Mouse (Mus musculus) lung, postnatal 36 days (tissue): ENCODE measurements around the gene Krtap5-4.
"Not testable (repeated sequence)": the region's sequence is repeated elsewhere in the genome, so short reads cannot be mapped to it uniquely, and the experiment has no call there.

Source experiments
- DNase-seq: peaks from one replicate; pipeline ENCODE4 v3.0.0; 2022; ENCODE audit warnings: mixed read lengths

Gene Krtap5-4

DNA sequence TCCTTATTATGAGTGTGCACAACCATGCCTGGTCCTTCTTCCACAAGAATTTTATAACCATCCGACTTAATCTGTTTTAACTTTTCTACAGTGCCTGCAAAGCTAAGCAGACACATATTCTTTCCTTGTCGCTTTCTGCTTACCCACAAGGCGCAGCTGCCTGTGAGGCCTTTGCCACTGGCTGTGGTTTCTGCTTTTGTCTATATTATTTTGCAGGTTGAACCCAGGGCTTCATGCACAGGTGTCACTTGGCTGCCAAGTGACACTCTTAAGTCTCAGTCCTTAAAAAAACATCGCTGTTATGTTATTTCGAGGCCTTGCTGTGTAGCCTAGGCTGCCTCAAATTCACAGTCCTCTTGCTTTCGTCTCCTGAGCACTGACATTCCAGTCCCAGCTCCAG, 19.3 kb downstream of the Krtap5-4 start:
- no peak for DNase-seq

DNA sequence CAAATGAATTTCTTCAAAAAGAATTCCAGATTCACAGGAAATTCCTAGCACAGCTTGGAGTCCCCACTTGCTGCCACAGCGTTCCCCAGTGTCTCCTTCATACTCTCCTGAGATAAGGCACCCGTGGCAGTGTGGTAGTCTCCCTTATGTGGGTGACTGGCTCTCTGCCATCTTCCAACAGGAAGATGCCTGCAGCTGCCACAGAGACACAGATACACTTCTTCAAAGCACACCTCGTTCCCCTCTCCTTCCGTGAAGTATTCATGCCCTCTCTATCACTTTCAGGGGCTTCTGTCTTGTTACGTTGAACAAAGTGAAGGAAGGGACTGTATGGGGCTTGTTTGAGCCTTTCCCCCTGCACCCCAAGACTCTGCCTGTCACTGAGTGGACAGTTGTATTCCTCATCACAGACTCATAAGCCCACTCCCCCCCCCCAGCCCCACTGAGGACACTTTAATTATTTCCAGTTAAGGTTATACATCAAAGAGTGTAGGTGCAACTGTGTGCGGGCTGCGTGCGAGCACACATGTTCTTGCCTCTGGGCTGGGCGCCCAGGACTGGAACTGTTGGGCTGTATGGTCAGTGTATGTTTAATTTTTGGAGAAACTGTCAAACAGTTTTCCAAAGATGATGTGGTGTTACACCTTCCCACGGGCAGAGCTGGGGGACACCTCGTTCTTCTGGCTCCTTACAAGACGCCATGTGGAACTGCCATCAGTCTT, 20.2 kb downstream of the Krtap5-4 start:
- DNase-seq: no peak

GRCm38 (mm10) chr7:142326714-142327445, 23.5 kb downstream of the Krtap5-4 start:
- no peak for DNase-seq

DNA sequence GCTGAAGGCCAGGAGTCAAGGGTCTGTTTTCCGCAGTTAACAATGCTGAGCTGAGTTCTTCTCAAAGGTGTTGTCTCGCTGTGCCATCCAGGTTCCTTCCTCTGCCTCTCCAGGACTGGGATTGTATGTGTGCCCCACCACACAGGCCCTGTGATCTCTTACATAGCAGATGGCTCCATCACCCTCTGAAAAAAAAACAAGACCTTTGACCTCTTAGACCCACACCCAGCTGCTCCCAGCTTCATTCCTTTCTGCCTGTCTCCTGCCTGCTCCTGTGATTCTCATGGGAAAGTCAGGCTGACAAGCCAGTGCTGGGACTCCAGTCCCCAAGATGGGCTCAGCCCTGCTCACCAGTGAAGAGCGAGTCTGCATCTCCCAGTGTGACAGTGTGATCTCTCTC, 25.2 kb downstream of the Krtap5-4 start:
- DNase-seq: no peak

DNA sequence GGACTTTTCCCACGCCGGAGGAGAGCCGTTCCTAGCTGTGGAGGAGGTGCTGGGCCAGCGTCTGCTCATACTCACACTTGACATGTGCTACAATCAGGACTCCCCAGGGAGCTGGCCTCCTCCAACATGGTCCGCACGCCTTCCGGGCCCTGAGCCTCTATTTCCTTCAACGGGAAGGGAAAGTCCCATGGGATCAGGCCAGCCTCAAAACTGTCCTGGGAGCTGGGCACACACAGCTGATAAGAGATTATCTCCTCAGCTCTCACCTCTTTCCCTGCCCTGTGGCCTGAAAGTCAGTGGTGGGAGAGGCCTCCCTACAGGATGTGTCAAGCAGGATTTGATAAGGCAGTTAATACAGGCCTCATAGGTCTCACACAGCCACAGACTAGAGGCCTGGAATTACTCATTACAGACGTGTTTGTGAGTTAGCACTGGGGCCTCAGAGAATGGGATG, 26.9 kb downstream of the Krtap5-4 start:
- peak; percentile 52 for DNase-seq

DNA sequence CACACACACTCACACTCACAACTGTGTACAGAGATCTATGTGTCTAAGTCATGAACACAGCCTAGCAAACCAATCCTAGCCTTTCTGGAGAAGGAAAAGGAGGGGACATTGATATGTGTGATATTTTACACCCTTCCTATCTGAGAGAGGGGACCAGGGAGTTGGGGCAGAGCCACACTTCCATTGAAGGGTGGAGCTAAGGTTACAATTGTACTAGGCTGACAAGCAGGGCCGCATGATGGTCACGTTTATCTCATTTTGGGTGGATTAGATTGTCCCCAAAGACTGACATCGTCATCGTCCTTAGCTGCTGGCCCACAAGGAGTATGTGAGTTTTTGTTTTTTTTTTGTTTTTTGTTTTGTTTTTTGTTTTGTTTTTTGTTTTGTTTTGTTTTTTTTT, 27.9 kb downstream of the Krtap5-4 start:
- DNase-seq: no peak

DNA sequence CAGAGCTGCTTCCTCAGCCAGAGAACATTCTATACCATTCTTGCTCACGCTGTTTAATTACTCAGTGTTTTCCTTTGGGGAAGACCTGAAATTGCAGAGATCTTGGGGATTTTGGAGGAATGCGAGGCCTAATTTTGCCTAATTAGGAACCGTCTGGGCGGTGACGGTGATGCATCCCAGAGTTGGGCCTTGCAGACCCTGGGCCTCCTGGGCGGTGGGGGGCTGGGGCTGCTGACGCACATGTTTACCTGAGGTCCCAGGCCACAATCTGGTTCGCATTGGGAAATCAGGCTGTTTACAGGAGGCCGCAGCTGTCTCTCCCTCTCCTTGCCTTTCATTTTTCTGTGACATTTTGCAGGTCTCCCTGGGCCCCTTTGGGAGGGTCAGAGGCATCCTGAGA, 29.4 kb downstream of the Krtap5-4 start:
- not testable (repeated sequence) for DNase-seq

DNA sequence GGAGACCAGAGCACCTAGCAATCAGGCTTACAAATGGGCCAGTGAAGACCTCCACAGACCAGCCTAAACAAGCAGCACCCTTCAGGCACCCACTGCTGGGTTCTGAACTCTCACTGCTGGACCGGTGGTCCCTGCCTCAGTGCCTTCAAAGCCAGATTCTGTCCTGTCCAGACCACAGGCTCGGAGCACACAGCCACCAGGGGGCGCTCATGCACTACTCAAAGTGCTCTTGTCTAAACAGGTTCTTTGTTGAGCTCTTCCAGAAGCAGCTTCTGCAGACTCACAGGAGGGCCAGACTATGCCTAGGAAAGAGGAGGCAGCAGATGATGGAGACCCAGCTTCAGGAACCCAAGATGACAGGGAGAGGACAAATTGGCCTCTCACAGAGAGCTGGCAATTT, 30.9 kb downstream of the Krtap5-4 start:
- DNase-seq: peak; percentile 94

GRCm38 (mm10) chr7:142335151-142335550, 31.8 kb downstream of the Krtap5-4 start:
- DNase-seq: no peak

DNA sequence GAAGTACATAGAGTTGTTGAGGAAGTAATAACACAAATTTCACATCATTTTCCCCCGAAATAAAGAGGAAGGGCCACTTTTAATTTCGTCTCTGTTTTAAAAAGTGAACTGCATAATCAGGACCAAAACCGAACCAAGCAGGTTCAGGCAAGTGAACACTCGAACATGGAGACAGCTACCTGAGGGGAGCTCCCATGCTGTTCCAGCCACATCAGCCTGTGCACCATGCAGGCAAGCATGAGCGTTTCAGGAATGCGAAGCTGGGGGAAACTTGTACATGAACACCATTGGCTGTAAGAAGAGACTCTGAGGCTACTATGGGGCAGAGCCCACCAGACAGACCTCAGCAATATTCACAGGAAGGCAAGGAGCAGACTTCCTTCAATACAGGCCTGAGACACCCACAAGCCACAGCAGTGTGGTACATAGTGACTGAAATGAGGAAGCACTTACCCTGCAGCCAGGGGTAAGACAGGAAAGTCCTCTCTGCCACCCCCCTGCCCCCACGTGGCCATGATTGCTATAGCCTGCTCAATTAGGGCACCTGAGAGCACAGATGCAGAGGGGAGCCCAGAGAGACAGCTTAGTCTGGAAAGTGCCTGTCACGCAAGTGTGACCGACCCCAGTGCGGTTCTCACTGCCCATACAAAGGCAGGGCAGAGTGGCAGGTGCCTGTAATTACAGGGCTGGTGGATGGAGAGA, 37.1 kb downstream of the Krtap5-4 start:
- DNase-seq: peak; percentile 68

- DNase-seq: no peak
These were observed 38.4 kb downstream of the Krtap5-4 start for GRCm38 (mm10) chr7:142341564-142342246.

GRCm38 (mm10) chr7:142342247-142342640, 38.9 kb downstream of the Krtap5-4 start:
- DNase-seq: peak; percentile 24

GRCm38 (mm10) chr7:142347542-142347941, 44.2 kb downstream of the Krtap5-4 start:
- DNase-seq: no peak

DNA sequence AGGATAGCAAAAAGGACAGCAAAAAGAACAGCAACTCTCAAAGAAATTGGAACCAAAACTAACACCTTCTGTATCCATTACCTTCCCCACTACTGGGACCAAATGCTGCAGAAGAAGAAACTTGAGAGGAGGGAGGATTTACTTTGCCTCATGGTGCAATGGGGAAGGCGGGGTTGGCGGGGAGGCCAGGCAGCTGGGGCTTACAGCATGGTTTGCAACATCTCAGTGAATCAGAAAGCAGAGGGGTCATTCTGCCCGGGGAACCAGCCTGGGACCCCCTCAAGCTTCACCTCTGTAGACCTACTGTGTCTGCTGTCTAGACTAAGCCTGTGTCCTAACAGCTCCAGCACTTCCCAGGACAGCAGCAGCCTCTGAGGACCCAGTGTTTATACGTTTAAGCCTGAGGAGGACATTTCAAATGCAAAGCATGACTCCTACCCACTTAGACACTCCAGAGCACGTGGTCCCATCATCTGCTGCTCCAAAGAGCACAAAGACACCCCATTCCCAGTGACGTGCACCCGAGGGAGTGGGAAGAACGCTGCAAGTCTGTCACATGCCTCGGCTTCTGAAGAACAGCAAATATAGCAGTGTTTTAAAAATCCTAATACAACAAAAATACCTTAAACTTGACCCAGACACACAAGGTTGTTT, 46.1 kb downstream of the Krtap5-4 start:
- peak; percentile 54 for DNase-seq

DNA sequence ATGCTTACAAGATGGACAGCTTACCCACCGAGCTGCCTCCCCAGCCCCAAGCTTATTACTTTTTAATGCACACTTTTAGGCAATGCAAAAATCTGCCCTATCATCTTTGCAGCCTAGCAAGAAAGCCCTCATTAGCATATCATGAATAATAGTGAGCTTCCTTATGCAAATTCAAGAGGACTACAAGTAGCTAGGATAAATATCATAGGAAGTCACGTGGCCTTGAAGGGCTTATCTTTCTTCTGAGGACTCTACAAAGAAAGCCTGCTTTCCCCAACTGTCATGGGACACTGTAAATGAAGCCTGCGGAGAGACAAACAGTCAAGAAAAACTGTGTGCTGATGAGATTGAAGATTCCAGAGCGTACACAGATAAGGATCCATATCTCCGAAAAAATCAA, 48.2 kb downstream of the Krtap5-4 start:
- DNase-seq: no peak

GRCm38 (mm10) chr7:142353854-142354253, 50.5 kb downstream of the Krtap5-4 start:
- peak; percentile 65 for DNase-seq
